Mouse (Mus musculus) testis, adult 2 months (tissue): Measurements from ENCODE around the gene Lpo.

Experiments
- CTCF ChIP-seq: fragments of 200-500 bp; IDR thresholded peaks from 2 replicates; pipeline ENCODE4 v1.5.1; 2012; ENCODE audit warnings: low read depth, mild to moderate bottlenecking, inconsistent platforms, low read length, moderate library complexity; ENCODE audit not compliant: control insufficient read depth, insufficient read depth, insufficient replicate concordance
- POLR2A ChIP-seq: fragments of 200-500 bp; IDR thresholded peaks from 2 replicates; pipeline ENCODE4 v1.6.1; 2012; ENCODE audit warnings: low read depth, mild to moderate bottlenecking, inconsistent platforms, low read length, moderate library complexity; ENCODE audit not compliant: control insufficient read depth

DNA sequence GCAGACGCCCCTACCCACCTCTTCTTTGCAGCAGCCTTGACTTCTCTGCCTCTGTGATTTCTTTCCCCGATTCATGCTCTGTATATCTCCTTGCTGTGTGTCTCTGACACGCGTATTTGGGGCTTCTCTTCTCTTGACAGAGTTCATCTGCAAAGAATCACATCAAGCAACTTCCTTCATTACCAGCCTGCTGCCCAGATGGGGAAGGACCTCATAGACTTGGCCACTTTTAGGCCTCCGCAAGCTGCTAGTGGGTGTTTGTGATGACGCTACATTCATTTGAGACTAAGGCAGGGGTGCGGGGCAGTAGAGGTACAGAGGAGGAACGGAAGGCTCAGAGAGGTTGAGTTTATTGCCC is 25.5 kb upstream of the Lpo start:
- TF ChIP-seq POLR2A, result no peak
- no peak for TF ChIP-seq CTCF
